Mouse (Mus musculus): ENCODE data around the gene Zfp420. TPM values are rescaled to one million over a fixed set of nuclear protein-coding genes. Genes with fewer than 3 reads are reported as not detected.
A peak's percentile ranks its signal among the peaks of the same experiment; 100 is the strongest.

Zfp420 gene
- total RNA-seq, 2 experiments from 2014 or later = 2.5 to 2.8 TPM

- intact Hi-C loops (cut with DNase I) = no loop called here
- DNase-seq = no peak
Observed at GRCm38 (mm10) chr7:29890501-29890900, 30.7 kb downstream of the Zfp420 start.

- DNase-seq = no peak
Observed at GRCm38 (mm10) chr7:29892756-29893155, 33.0 kb downstream of the Zfp420 start.

GRCm38 (mm10) chr7:29898351-29898750 is 38.6 kb downstream of the Zfp420 start:
- no peak for DNase-seq
- intact Hi-C loops (cut with DNase I) = no loop called here

More at GRCm38 (mm10) chr7:29892756-29893155, 33.0 kb downstream of the Zfp420 start:
- intact Hi-C loops (cut with DNase I) = no loop called here

GRCm38 (mm10) chr7:29904101-29904500 is 44.3 kb downstream of the Zfp420 start:
- intact Hi-C loops (cut with DNase I) = loop anchor here (5.0 kb wide), 1 partner anchor 42 kb away; no protein-coding TSS in a partner anchor
- DNase-seq = no peak

- DNase-seq = peak; percentile 47 to 52
- intact Hi-C loops (cut with DNase I) = loop anchor here (5.0 kb wide), 1 partner anchor 89 kb away; the partner anchor contains the start of gene Zfp790
Observed at GRCm38 (mm10) chr7:29905966-29906681, 46.3 kb downstream of the Zfp420 start, which contains the start of gene Zfp27. Gene Zfp27, minus strand, starts transcription at chr7:29906572.

GRCm38 (mm10) chr7:29906682-29907058 is 46.9 kb downstream of the Zfp420 start:
- no peak for DNase-seq
- intact Hi-C loops (cut with DNase I) = loop anchor here (5.0 kb wide), 1 partner anchor 89 kb away; the partner anchor contains the start of gene Zfp790

GRCm38 (mm10) chr7:29907206-29907605 is 47.4 kb downstream of the Zfp420 start:
- intact Hi-C loops (cut with DNase I) = loop anchor here (5.0 kb wide), 1 partner anchor 90 kb away; the partner anchor contains the start of gene Zfp790
- DNase-seq = no peak

GRCm38 (mm10) chr7:29908130-29908950 is 48.6 kb downstream of the Zfp420 start, which contains the start of gene Zfp383:
Gene Zfp383, plus strand, starts transcription at chr7:29908223.
- intact Hi-C loops (cut with DNase I) = loop anchor here (5.0 kb wide), 1 partner anchor 91 kb away; the partner anchor contains the start of gene Zfp790
- peak; percentile 80 to 87 for DNase-seq

- intact Hi-C loops (cut with DNase I) = loop anchor here (5.0 kb wide), 2 partner anchors 42 to 143 kb away; partner anchors contain the start of genes Zfp74 and Zfp84
- no peak for DNase-seq
Observed at GRCm38 (mm10) chr7:29910252-29910651, 50.5 kb downstream of the Zfp420 start.

GRCm38 (mm10) chr7:29912172-29912571 is 52.4 kb downstream of the Zfp420 start:
- no peak for DNase-seq
- intact Hi-C loops (cut with DNase I) = loop anchor here (5.0 kb wide), 2 partner anchors 40 to 145 kb away; partner anchors contain the start of genes Zfp74 and Zfp84

GRCm38 (mm10) chr7:29917371-29918061 is 57.7 kb downstream of the Zfp420 start:
- intact Hi-C loops (cut with DNase I) = no loop called here
- no peak for DNase-seq

- peak in 1 of 2 experiments; percentile 3 for DNase-seq
- intact Hi-C loops (cut with DNase I) = no loop called here
Observed at GRCm38 (mm10) chr7:29918062-29918453, 58.3 kb downstream of the Zfp420 start.

- no peak for DNase-seq
- intact Hi-C loops (cut with DNase I) = no loop called here
Observed at GRCm38 (mm10) chr7:29921439-29922093, 61.8 kb downstream of the Zfp420 start.

- no peak for DNase-seq
- intact Hi-C loops (cut with DNase I) = no loop called here
Observed at GRCm38 (mm10) chr7:29922780-29923179, 63.0 kb downstream of the Zfp420 start.

Small RNAs within 50 kb of the gene (microRNA-seq; reads per million reads assigned to microRNA genes)
- gene Mir7668 = 0.48 to 3.0 reads per million in 2 experiments

Other genes with a start within 250 kb of the Zfp420 start
- gene Catsperg2, start 132.9 kb upstream of the Zfp420 start, total RNA-seq (2021) = not detected
- gene Zfp84, start 91.4 kb upstream of the Zfp420 start, total RNA-seq (2021) = 10 to 100 TPM; 12.7 to 14.4 TPM
- gene Zfp30, start 76.0 kb upstream of the Zfp420 start, total RNA-seq (2021) = 1 to 10 TPM; 6.1 to 6.8 TPM
- 10 to 100 TPM; 11.8 to 13.0 TPM for gene Zfp790, start 43.9 kb upstream of the Zfp420 start, total RNA-seq (2021)
- 1 to 10 TPM in 1 of 2 experiments, under 1 TPM in 1; 0.83 to 1.5 TPM for gene Zfp940, start 6.3 kb upstream of the Zfp420 start, total RNA-seq (2021)
- 10 to 100 TPM in 1 of 2 experiments, 1 to 10 TPM in 1; 9.7 to 10.4 TPM for gene Zfp27, start 46.6 kb downstream of the Zfp420 start, total RNA-seq (2021)
- 1 to 10 TPM; 7.3 to 8.1 TPM for gene Zfp383, start 48.2 kb downstream of the Zfp420 start, total RNA-seq (2021)
- gene Zfp74, start 94.1 kb downstream of the Zfp420 start, total RNA-seq (2021) = 1 to 10 TPM; 6.1 to 6.4 TPM
- 10 to 100 TPM; 32.0 to 41.7 TPM for gene Zfp568, start 124.0 kb downstream of the Zfp420 start, total RNA-seq (2021)
- gene Zfp14, start 191.4 kb downstream of the Zfp420 start, total RNA-seq (2021) = 1 to 10 TPM; 2.2 to 3.3 TPM
- gene Zfp82, start 212.9 kb downstream of the Zfp420 start, total RNA-seq (2021) = 1 to 10 TPM; 2.0 to 2.1 TPM
- not detected for gene Gm26920, start 230.4 kb downstream of the Zfp420 start, total RNA-seq (2021)
- 1 to 10 TPM; 1.5 to 1.8 TPM for gene Zfp566, start 230.5 kb downstream of the Zfp420 start, total RNA-seq (2021)
- 10 to 100 TPM; 35.9 to 40.9 TPM for gene Zfp260, start 234.8 kb downstream of the Zfp420 start, total RNA-seq (2021)